ENCODE assay signal across 11 mouse cellular contexts in genomic region chr7:55998997-55999396, GRCm38 (mm10). TPM values are rescaled to one million over a fixed set of nuclear protein-coding genes. Genes with fewer than 3 reads are reported as not detected.
DNase-seq lines count a peak whose midpoint lies in the region; ATAC-seq and TF ChIP-seq lines count a peak whose summit lies in the region.
"Had no signal": no experiment of that assay in that cellular context is flagged by ENCODE, and none has a peak within 500 bp of the region (broad histone marks: within the 10 kb centered on the region; RNA-seq: fewer than 3 reads in every experiment).

No protein-coding gene starts in this region.

- no peak for TF ChIP-seq EP300 in heart, adult 2 months (IDR thresholded peaks at IDR 0.05; ENCODE audit: insufficient read depth, low read depth, low read length)

- 16% methylated on average over 4 of the region's 4 CpGs for WGBS in heart, embryonic 15.5 days
- 32% methylated on average over 3 of the region's 4 CpGs for WGBS in heart, adult 2 months
- 17% methylated on average over 3 of the region's 4 CpGs for WGBS in liver, embryonic 12.5 days (ENCODE audit: insufficient replicate concordance)
- WGBS in kidney, embryonic 15.5 days: 24% methylated on average over 3 of the region's 4 CpGs

- TF ChIP-seq CTCF in heart, adult 2 months (IDR thresholded peaks at IDR 0.05): no peak

- 0 out of 2 replicates have a peak, but pooled peaks have one; percentile 27 for ATAC-seq in heart, embryonic 15.5 days (replicated peaks; ENCODE audit: insufficient number of reproducible peaks, insufficient read depth, low FRiP score, low read depth)
- ATAC-seq in liver, embryonic 12.5 days: peak; percentile 68
- ATAC-seq in kidney, embryonic 15.5 days (replicated peaks; ENCODE audit: low FRiP score): no peak
- ATAC-seq: activated CD4-positive, CD25-positive, alpha-beta regulatory T cell, adult 4 months had no signal

- no peaks in the 10 kb centered on the region for H3K27me3 ChIP-seq in heart, embryonic 15.5 days
- no peaks in the 10 kb centered on the region for H3K27me3 ChIP-seq in heart, adult 2 months (ENCODE audit: control insufficient read depth, insufficient read depth, low read length)
- H3K27me3 ChIP-seq in liver, embryonic 12.5 days (replicated peaks): no peaks in the 10 kb centered on the region
- no peaks in the 10 kb centered on the region for H3K27me3 ChIP-seq in kidney, embryonic 15.5 days
- H3K27me3 ChIP-seq: lung, embryonic 15.5 days had no signal

- DNase-seq in heart, adult 2 months: no peak
- peak; percentile 10 for DNase-seq in retina, postnatal 1 day
- no peak for DNase-seq in retina, embryonic 14.5 days (ENCODE audit: low spot score)
- no peak for DNase-seq in thymus, postnatal 14 days
- DNase-seq in spleen, postnatal 10 days (ENCODE audit: low spot score in 2 of 2): no peak
- DNase-seq: kidney, adult 11 months had no signal

- TF ChIP-seq POLR2A in heart, adult 2 months (IDR thresholded peaks at IDR 0.05; ENCODE audit: insufficient read depth, low read depth, low read length): no peak

- H3K79me2 ChIP-seq in heart, adult 2 months (replicated peaks; ENCODE audit: control insufficient read depth, insufficient read depth, low read length): no peaks in the 10 kb centered on the region

- H3K4me1 ChIP-seq in heart, embryonic 15.5 days (replicated peaks): 0 out of 2 replicates have a peak, but pooled peaks cover 3% of the 10 kb centered on the region
- H3K4me1 ChIP-seq in heart, adult 2 months (ENCODE audit: control insufficient read depth, insufficient read depth, low read length): peaks cover 2% of the 10 kb centered on the region
- H3K4me1 ChIP-seq in liver, embryonic 12.5 days: peaks cover 43% of the 10 kb centered on the region
- no peaks in the 10 kb centered on the region for H3K4me1 ChIP-seq in kidney, embryonic 15.5 days
- H3K4me1 ChIP-seq: lung, embryonic 15.5 days had no signal

- intact Hi-C loops in heart, adult 2 months (cut with DNase I): no loop called here

- H3K4me2 ChIP-seq in heart, embryonic 15.5 days: no peak overlapping the region
- H3K4me2 ChIP-seq in liver, embryonic 12.5 days: peak overlapping the region; percentile 21
- H3K4me2 ChIP-seq in kidney, embryonic 15.5 days: no peak overlapping the region
- H3K4me2 ChIP-seq: lung, embryonic 15.5 days had no signal

- H3K4me3 ChIP-seq in heart, embryonic 15.5 days: no peak overlapping the region
- H3K4me3 ChIP-seq in heart, adult 2 months: no peak overlapping the region
- H3K4me3 ChIP-seq in liver, embryonic 12.5 days: no peak overlapping the region
- H3K4me3 ChIP-seq in kidney, embryonic 15.5 days (replicated peaks): no peak overlapping the region
- H3K4me3 ChIP-seq: lung, embryonic 15.5 days had no signal

- no peak overlapping the region for H3K27ac ChIP-seq in heart, embryonic 15.5 days
- no peak overlapping the region for H3K27ac ChIP-seq in heart, adult 2 months
- peak overlapping the region; percentile 64 for H3K27ac ChIP-seq in liver, embryonic 12.5 days
- H3K27ac ChIP-seq in kidney, embryonic 15.5 days: no peak overlapping the region
- H3K27ac ChIP-seq: lung, embryonic 15.5 days had no signal

- no peaks in the 10 kb centered on the region for H3K36me3 ChIP-seq in heart, embryonic 15.5 days
- H3K36me3 ChIP-seq in heart, adult 2 months (ENCODE audit: control insufficient read depth, insufficient read depth, low read length): no peaks in the 10 kb centered on the region
- H3K36me3 ChIP-seq in liver, embryonic 12.5 days: peaks cover 15% of the 10 kb centered on the region
- no peaks in the 10 kb centered on the region for H3K36me3 ChIP-seq in kidney, embryonic 15.5 days
- H3K36me3 ChIP-seq: lung, embryonic 15.5 days had no signal

- H3K9me3 ChIP-seq in heart, embryonic 15.5 days (replicated peaks): no peaks in the 10 kb centered on the region
- no peaks in the 10 kb centered on the region for H3K9me3 ChIP-seq in liver, embryonic 12.5 days (replicated peaks)
- no peaks in the 10 kb centered on the region for H3K9me3 ChIP-seq in kidney, embryonic 15.5 days (replicated peaks)
- H3K9me3 ChIP-seq: lung, embryonic 15.5 days had no signal

- H3K9ac ChIP-seq in heart, embryonic 15.5 days: no peak overlapping the region
- no peak overlapping the region for H3K9ac ChIP-seq in heart, adult 2 months (ENCODE audit: low read depth, low read length)
- peak overlapping the region; percentile 45 for H3K9ac ChIP-seq in liver, embryonic 12.5 days
- no peak overlapping the region for H3K9ac ChIP-seq in kidney, embryonic 15.5 days
- H3K9ac ChIP-seq: lung, embryonic 15.5 days had no signal

RNA-seq across cellular contexts. Expression of gene Nipa1, which starts 20.8 kb away (rescaled TPM):
- polyA plus RNA-seq in heart, embryonic 15.5 days (2015; fragmentation: Nextera tagmentation; extraction: Ambion mirVana): 4.1 and 5.4 TPM in 2 replicates
- 1 to 10 TPM; 5.5 to 6.3 TPM for total RNA-seq in heart, adult 2 months (2021)
- 3.7 and 6.2 TPM in 2 replicates for polyA plus RNA-seq in heart, adult 2 months (2012; rRNA removed)
- polyA plus RNA-seq in liver, embryonic 12.5 days (2016; fragmentation: Nextera tagmentation; extraction: Ambion mirVana): 17.7 and 20.6 TPM in 2 replicates
- polyA plus RNA-seq in kidney, embryonic 15.5 days (2015; fragmentation: Nextera tagmentation; extraction: Ambion mirVana): 5.8 and 6.5 TPM in 2 replicates

RNA-seq across cellular contexts. Expression of gene Nipa2, which starts 36.7 kb away (rescaled TPM):
- polyA plus RNA-seq in heart, embryonic 15.5 days (2015; fragmentation: Nextera tagmentation; extraction: Ambion mirVana): 27.9 and 32.0 TPM in 2 replicates
- total RNA-seq in heart, adult 2 months (2021): 10 to 100 TPM; 37.7 to 39.4 TPM
- polyA plus RNA-seq in heart, adult 2 months (2012; rRNA removed): 6.9 and 17.0 TPM in 2 replicates
- 34.9 and 37.5 TPM in 2 replicates for polyA plus RNA-seq in liver, embryonic 12.5 days (2016; fragmentation: Nextera tagmentation; extraction: Ambion mirVana)
- 45.5 and 48.3 TPM in 2 replicates for polyA plus RNA-seq in kidney, embryonic 15.5 days (2015; fragmentation: Nextera tagmentation; extraction: Ambion mirVana)

RNA-seq across cellular contexts. Expression of gene Herc2, which starts 51.0 kb away (rescaled TPM):
- 15.9 and 16.4 TPM in 2 replicates for polyA plus RNA-seq in heart, embryonic 15.5 days (2015; fragmentation: Nextera tagmentation; extraction: Ambion mirVana)
- total RNA-seq in heart, adult 2 months (2021): 10 to 100 TPM; 34.8 to 41.0 TPM
- 14.6 and 21.2 TPM in 2 replicates for polyA plus RNA-seq in heart, adult 2 months (2012; rRNA removed)
- polyA plus RNA-seq in liver, embryonic 12.5 days (2016; fragmentation: Nextera tagmentation; extraction: Ambion mirVana): 16.8 and 21.4 TPM in 2 replicates
- polyA plus RNA-seq in kidney, embryonic 15.5 days (2015; fragmentation: Nextera tagmentation; extraction: Ambion mirVana): 24.3 and 24.8 TPM in 2 replicates
